Mouse (Mus musculus) mesoderm, embryonic 11.5 days (tissue): Measurements from ENCODE around the gene Sox5.
A peak's percentile ranks its signal among the peaks of the same experiment; 100 is the strongest.
"Not testable (repeated sequence)": the region's sequence is repeated elsewhere in the genome, so short reads cannot be mapped to it uniquely, and the experiment has no call there.

Experiments used
- DNase-seq: peaks from one replicate; pipeline ENCODE4 v3.0.0-alpha.2; 2012; ENCODE audit warnings: low read depth, low spot score

Sox5 gene

DNA sequence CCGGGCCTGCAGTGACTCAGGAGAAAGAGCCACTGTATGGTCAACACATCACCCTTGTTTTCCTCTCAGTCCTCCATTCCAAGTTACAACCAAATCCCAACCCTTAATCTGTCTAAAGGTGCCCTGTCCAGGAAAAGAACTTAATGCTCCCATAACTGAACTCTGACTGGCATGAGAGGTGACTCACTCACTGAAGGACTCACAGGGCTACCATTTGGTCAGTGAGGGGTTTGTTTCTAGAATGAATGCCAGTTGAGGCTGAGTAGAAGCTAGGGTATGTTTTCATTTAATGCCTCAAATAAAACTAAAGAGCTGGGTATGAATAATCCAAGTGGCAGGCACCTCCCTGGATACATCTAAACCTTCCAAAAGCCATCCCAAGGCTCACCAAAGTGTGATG is 484.6 kb downstream of the Sox5 start:
- DNase-seq, result no peak

GRCm38 (mm10) chr6:144291526-144291925 is 490.3 kb downstream of the Sox5 start:
- DNase-seq, result no peak

GRCm38 (mm10) chr6:144286122-144286521 is 495.7 kb downstream of the Sox5 start:
- no peak for DNase-seq

DNA sequence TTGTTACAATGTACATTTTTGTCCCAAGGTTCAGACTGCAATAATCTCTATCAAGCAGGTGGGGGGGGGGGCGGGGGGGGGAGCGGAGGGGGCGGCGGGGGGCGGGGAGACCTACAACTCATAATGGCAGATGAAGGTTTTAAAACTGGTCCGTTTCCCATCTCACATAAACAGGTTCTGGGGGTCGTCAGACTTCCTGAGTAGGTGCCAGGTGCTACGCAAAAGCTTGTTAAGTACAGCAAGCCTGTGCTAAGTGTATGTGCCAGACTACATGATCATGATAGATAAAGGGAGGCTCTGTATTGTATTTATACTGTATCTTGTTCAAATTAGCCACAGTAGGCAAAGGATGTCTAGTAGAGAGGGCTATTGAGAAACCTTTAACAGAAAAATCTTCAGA is 498.6 kb downstream of the Sox5 start:
- DNase-seq, result no peak

GRCm38 (mm10) chr6:144282756-144283155 is 499.0 kb downstream of the Sox5 start:
- no peak for DNase-seq

- DNase-seq, result no peak
These were observed 500.1 kb downstream of the Sox5 start for GRCm38 (mm10) chr6:144281661-144282060.

DNA sequence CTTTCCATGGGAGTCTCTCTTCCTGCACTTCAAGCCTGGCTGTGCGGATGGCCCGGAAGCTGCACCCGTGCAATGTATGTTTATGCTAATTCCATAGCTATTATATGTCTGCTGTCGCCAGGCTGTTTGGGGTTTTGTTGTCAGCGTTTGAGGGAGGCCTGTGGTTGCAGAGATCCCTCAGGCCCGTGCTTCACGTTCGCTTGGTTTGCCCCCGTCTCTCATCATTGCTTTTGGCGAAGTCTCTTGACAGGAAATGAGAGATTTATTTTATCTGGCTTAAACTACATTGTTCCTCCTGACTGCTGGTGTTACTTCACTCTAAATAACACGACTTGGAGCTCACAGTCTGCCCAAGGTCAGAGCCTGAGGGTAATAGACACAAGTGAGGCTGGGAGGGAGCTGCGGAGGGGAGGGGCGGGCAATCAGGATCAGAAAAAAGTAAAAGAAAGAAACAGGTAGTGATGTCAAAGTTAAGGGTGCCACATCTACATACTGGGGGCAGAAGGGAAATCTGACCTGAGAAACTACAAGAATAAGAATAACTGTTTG is 503.2 kb downstream of the Sox5 start:
- no peak for DNase-seq

DNA sequence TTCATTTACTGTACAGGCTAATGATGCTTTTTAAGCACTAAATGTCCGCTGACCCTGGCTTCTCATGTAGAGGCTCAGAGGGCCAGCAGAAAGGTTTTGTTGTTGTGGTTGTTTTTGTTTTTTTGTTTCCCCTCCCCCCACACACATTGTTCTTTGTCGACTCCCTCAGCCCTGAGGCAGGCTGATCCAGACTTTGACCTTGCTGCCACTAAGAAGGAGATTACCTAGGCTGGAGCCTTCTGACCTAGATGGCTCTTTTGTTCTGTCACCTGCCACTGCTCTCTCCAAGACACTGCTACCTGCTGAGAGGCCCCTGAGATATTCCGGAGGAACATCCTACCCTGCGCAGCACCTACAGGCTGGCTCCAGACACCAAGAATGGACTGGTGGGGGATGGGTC is 508.4 kb downstream of the Sox5 start:
- not testable (repeated sequence) for DNase-seq

DNA sequence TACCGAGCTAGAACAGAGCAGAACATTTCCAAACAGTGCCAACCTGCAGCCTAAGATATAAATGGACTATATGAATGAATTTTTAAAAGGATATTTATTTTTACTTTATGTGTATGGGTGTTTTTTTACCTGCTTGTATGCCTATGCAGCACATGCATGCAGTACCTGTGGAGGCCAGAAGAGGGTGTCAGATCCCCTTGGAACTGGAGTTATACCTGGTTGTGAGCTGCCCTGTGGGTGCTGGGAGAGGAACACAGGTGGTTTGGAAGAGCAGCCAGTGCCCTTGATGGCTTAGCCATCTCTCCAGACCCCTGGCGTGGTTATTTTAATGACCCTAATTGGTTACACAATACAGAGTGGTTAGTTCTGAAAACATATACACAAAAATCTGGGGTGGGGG is 510.5 kb downstream of the Sox5 start:
- no peak for DNase-seq

GRCm38 (mm10) chr6:144270306-144270705 is 511.5 kb downstream of the Sox5 start:
- no peak for DNase-seq

- DNase-seq, result no peak
These were observed 512.1 kb downstream of the Sox5 start for GRCm38 (mm10) chr6:144269666-144270065.

GRCm38 (mm10) chr6:144265752-144266151 is 516.0 kb downstream of the Sox5 start:
- DNase-seq, result no peak

- DNase-seq, result no peak
These were observed 516.8 kb downstream of the Sox5 start for GRCm38 (mm10) chr6:144265004-144265403.

- peak; percentile 74 for DNase-seq
These were observed 517.4 kb downstream of the Sox5 start for GRCm38 (mm10) chr6:144264320-144264915.

GRCm38 (mm10) chr6:144256500-144256899 is 525.3 kb downstream of the Sox5 start:
- DNase-seq, result no peak

GRCm38 (mm10) chr6:144252191-144252718 is 529.5 kb downstream of the Sox5 start:
- DNase-seq, result no peak

- peak; percentile 82 for DNase-seq
These were observed 530.3 kb downstream of the Sox5 start for GRCm38 (mm10) chr6:144251222-144252170.

DNA sequence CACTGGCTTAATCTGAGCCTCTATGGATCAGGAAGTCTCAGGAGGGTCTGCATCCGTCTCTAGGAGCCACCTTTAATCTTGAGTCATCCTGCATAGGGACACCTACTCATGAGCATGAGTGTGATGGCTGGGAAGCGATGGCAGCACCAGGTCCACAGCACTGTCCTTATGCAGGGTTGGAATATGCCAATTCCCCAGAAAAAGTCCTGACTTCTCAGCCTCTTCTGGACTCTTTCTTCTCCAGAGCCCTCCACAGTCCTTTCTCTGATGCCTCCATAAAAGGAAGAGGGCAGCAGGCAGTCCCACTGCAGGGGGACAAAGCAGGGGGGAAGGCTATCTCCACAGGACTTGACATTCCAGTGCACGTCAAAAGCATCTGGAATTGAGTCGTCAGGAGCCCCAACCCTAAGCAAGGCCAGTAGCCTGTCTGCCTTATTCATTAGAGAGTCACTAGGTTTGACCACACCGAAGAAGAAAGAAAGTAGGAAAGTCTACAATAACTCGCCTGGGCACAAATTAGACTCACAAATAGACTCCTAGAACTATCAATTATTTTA is 531.1 kb downstream of the Sox5 start:
- DNase-seq, result peak; percentile 54

DNA sequence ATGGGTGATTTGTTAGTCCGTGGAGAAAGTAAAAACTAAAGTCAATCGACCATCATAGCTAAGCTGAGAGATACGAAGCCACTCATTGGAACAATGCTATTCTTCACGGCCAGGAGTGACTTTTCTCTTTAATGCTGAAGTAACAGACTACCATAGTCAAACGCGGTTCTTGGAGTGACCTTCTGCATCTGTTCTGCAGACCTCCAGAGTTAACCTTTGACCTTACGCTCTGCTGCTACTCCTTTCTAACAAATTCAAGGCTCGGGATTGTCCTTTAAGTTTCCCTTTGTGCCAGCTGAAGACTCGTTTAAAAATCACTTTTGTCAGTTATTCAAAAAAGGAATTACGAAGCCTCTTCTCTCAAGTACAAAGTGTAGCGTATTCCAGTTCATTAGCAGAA is 545.2 kb downstream of the Sox5 start:
- DNase-seq, result peak; percentile 18

GRCm38 (mm10) chr6:144203970-144204369 is 577.8 kb downstream of the Sox5 start:
- no peak for DNase-seq

- no peak for DNase-seq
These were observed 578.8 kb downstream of the Sox5 start for GRCm38 (mm10) chr6:144203013-144203412.

- DNase-seq, result no peak
These were observed 580.3 kb downstream of the Sox5 start for GRCm38 (mm10) chr6:144201402-144202040.
